Mouse (Mus musculus): Measurements from ENCODE around the gene Slc6a5. TPM values are rescaled to one million over a fixed set of nuclear protein-coding genes. Genes with fewer than 3 reads are reported as not detected.
A peak's percentile ranks its signal among the peaks of the same experiment; 100 is the strongest.

The Slc6a5 gene
- total and polyA plus RNA-seq, 2 experiments from 2014 or later = 0.10 TPM; not detected in 1

DNA sequence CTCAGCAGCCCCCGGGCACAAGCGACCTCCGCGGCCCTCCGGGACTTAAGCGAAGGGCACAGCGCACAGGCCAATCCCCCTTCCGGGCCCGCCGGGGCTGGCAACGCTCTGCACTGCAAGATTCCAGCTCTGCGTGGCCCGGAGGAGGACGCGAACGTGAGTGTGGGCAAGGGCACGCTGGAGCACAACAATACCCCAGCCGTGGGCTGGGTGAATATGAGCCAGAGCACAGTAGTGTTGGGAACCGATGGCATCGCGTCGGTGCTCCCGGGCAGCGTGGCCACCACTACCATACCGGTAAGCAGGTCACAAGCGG lies 2.0 kb downstream of the Slc6a5 start:
- Histone ChIP-seq H3K27me3 (ENCODE audit: insufficient read depth, low read length) (peaks cover 72% of the 10 kb centered on the region), H3K4me2 (ENCODE audit: low read depth) (no peak overlapping the region; the same call in 1 of the 2 replicates), H3K9ac (no peak overlapping the region), H3K4me1 (ENCODE audit: insufficient read depth) (no peaks in the 10 kb centered on the region), H3K4me3 (ENCODE audit: low read depth, low read length) (no peak overlapping the region), H3K9me3 (ENCODE audit: low read length) (no peaks in the 10 kb centered on the region), H3K36me3 (ENCODE audit: insufficient read depth) (no peaks in the 10 kb centered on the region), H3K27ac (ENCODE audit: low read depth, low read length) (no peak overlapping the region)
- TF ChIP-seq CTCF (IDR thresholded peaks at IDR 0.05; ENCODE audit: low read depth) = no peak
- under 1% methylated on average over 26 of the region's 26 CpGs for WGBS
- ATAC-seq (peak; percentile 17; the same call in 1 of the 2 replicates), DNase-seq (peak; percentile 32)

DNA sequence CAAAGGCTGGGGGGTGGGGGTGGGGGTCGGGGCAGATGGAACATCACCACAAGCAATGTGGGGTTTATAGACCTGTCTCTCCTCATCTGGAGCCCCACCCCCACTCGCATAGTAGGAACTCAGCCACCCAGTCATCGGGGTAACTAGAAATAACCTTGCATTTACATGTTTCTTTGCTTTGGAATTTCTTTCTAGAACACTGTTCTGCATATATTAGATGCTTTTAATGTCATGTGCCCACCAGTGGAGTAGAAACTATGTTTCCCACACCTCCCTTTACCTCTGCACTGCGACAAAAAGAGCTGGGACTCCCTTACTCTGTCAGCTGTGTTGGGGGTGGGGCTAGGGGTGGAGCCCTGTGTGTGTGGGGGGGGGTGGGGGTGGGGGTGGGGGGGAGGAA lies 3.2 kb downstream of the Slc6a5 start:
- DNase-seq (no peak), ATAC-seq (no peak)
- Histone ChIP-seq H3K4me2 (ENCODE audit: low read depth) (no peak overlapping the region), H3K9me3 (ENCODE audit: low read length) (no peaks in the 10 kb centered on the region), H3K9ac (no peak overlapping the region), H3K27ac (ENCODE audit: low read depth, low read length) (no peak overlapping the region), H3K4me3 (ENCODE audit: low read depth, low read length) (no peak overlapping the region), H3K36me3 (ENCODE audit: insufficient read depth) (no peaks in the 10 kb centered on the region), H3K4me1 (ENCODE audit: insufficient read depth) (no peaks in the 10 kb centered on the region), H3K27me3 (ENCODE audit: insufficient read depth, low read length) (peaks cover 69% of the 10 kb centered on the region)
- TF ChIP-seq CTCF (IDR thresholded peaks at IDR 0.05; ENCODE audit: low read depth) = no peak
- WGBS = 6% methylated on average over 4 of the region's 4 CpGs

DNA sequence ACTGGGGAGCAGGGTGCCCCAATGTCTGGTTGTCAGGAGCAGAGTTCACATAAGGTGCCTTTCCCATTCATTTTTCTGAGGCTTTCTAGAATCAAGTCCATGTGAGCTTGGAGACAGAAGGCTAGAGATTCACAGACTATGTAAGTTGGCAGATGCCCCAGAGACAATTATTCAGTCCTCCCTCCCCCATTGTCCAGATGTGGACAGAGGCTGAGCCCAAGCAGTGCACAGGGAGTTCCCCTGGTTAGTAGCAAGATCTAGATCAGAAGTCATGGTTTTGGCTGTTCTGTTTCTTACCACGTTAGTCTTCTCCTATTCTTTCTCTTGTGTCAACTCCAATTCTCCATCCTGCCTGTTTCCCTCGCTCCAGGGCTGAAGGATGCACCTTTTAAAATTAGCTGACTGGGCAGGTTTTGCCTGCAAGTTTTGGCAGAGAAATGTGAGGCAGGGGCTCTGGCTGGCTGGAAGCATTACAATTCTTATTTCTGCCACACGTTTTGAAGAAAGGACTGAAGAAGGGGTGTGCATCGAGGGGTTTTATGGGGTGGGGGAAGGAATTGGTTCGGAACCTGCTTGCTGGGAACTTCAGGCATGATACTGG lies 3.9 kb downstream of the Slc6a5 start:
- H3K9ac ChIP-seq = no peak overlapping the region

DNA sequence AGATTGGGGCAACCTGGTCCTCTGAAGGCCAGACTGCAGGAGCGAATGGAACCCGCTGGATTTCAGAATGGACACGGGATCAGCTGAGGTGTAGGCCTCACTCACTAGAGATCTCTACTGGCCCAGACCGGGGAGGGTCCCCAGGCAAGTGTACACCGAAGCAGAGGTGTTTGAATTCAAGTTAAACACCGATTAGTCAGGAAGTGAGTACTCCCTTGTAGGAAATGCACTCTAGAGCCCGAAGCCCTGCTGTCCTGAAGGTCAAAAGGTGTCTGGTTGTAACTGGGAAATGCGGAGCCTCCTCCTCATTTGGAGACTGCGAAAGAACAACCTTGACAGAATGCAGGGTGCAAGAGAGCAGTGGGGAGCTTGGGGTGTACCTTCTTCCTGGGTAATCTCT lies 5.0 kb downstream of the Slc6a5 start:
- 5% methylated on average over 9 of the region's 9 CpGs for WGBS
- no peaks in the 10 kb centered on the region for H3K9me3 ChIP-seq (ENCODE audit: low read length)
- H3K9ac ChIP-seq = no peak overlapping the region
- H3K4me2 ChIP-seq (ENCODE audit: low read depth) = no peak overlapping the region
- ATAC-seq = no peak
- H3K27ac ChIP-seq (ENCODE audit: low read depth, low read length) = no peak overlapping the region
- no peaks in the 10 kb centered on the region for H3K4me1 ChIP-seq (ENCODE audit: insufficient read depth)
- no peak overlapping the region for H3K4me3 ChIP-seq (ENCODE audit: low read depth, low read length)
- TF ChIP-seq CTCF (IDR thresholded peaks at IDR 0.05; ENCODE audit: low read depth) = no peak
- no peak for DNase-seq
- peaks cover 59% of the 10 kb centered on the region for H3K27me3 ChIP-seq (ENCODE audit: insufficient read depth, low read length)
- no peaks in the 10 kb centered on the region for H3K36me3 ChIP-seq (ENCODE audit: insufficient read depth)

More for the DNA sequence above, 3.9 kb downstream of the Slc6a5 start:
- no peaks in the 10 kb centered on the region for H3K9me3 ChIP-seq (ENCODE audit: low read length)
- H3K36me3 ChIP-seq (ENCODE audit: insufficient read depth) = no peaks in the 10 kb centered on the region
- DNase-seq (no peak), ATAC-seq (no peak)
- no peak overlapping the region for H3K4me2 ChIP-seq (ENCODE audit: low read depth)
- peaks cover 65% of the 10 kb centered on the region for H3K27me3 ChIP-seq (ENCODE audit: insufficient read depth, low read length)
- H3K27ac ChIP-seq (ENCODE audit: low read depth, low read length) = no peak overlapping the region
- TF ChIP-seq CTCF (IDR thresholded peaks at IDR 0.05; ENCODE audit: low read depth) = no peak
- WGBS = 4% methylated on average over 5 of the region's 5 CpGs
- H3K4me1 ChIP-seq (ENCODE audit: insufficient read depth) = no peaks in the 10 kb centered on the region
- no peak overlapping the region for H3K4me3 ChIP-seq (ENCODE audit: low read depth, low read length)

DNA sequence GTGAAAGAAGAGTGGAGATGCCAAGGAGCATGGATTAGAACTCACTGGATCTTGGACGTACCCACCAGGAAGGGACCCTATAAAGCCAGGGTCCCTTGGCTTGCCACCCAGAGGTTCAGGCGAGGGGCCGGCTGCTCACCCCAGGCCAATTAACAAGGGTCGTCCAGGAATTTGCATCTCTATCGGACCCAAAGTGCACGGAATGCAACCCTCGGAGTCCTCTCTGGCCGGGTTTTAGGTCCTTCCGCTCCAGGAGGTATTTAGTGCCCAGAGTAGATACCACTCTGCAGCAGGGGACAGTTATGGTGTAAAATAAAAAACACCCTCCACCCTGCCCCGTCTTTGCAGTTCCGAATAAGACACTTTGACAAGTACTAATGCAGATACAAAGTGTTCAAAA lies 5.5 kb downstream of the Slc6a5 start:
- 3% methylated on average over 11 of the region's 11 CpGs for WGBS
- DNase-seq (no peak), ATAC-seq (no peak)
- no peak for TF ChIP-seq CTCF (IDR thresholded peaks at IDR 0.05; ENCODE audit: low read depth)
- H3K27me3 ChIP-seq (ENCODE audit: insufficient read depth, low read length) = peaks cover 59% of the 10 kb centered on the region
- no peaks in the 10 kb centered on the region for H3K36me3 ChIP-seq (ENCODE audit: insufficient read depth)
- H3K4me2 ChIP-seq (ENCODE audit: low read depth) = no peak overlapping the region
- no peaks in the 10 kb centered on the region for H3K9me3 ChIP-seq (ENCODE audit: low read length)
- H3K4me3 ChIP-seq (ENCODE audit: low read depth, low read length) = no peak overlapping the region
- H3K27ac ChIP-seq (ENCODE audit: low read depth, low read length) = no peak overlapping the region
- H3K4me1 ChIP-seq (ENCODE audit: insufficient read depth) = no peaks in the 10 kb centered on the region
- no peak overlapping the region for H3K9ac ChIP-seq

DNA sequence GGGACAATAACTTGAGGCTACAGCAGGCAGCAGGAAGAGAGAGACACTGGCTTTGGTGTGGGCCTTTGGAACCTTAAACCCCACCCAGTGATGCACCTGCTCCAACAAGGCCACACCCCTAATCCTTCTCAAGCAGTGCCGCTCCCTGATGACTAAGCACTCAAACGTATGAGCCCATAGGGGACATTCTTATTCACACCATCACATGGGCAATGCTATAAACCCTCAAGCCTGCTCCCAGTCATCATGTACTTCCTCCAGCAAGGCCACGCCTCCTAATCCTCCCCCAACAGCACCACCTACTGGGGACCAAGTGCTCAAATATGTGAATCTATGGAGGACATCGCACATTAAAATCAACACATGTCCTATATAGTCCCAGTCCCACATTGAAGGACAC lies 9.5 kb downstream of the Slc6a5 start:
- ATAC-seq (no peak), DNase-seq (no peak)
- 88% methylated on average over 4 of the region's 4 CpGs for WGBS
- H3K4me3 ChIP-seq (ENCODE audit: low read depth, low read length) = no peak overlapping the region
- peaks cover 41% of the 10 kb centered on the region for H3K27me3 ChIP-seq (ENCODE audit: insufficient read depth, low read length)
- TF ChIP-seq CTCF (IDR thresholded peaks at IDR 0.05; ENCODE audit: low read depth) = no peak
- H3K4me1 ChIP-seq (ENCODE audit: insufficient read depth) = peaks cover 5% of the 10 kb centered on the region
- no peaks in the 10 kb centered on the region for H3K9me3 ChIP-seq (ENCODE audit: low read length)
- H3K4me2 ChIP-seq (ENCODE audit: low read depth) = no peak overlapping the region
- H3K27ac ChIP-seq (ENCODE audit: low read depth, low read length) = no peak overlapping the region
- H3K9ac ChIP-seq = no peak overlapping the region
- no peaks in the 10 kb centered on the region for H3K36me3 ChIP-seq (ENCODE audit: insufficient read depth)

DNA sequence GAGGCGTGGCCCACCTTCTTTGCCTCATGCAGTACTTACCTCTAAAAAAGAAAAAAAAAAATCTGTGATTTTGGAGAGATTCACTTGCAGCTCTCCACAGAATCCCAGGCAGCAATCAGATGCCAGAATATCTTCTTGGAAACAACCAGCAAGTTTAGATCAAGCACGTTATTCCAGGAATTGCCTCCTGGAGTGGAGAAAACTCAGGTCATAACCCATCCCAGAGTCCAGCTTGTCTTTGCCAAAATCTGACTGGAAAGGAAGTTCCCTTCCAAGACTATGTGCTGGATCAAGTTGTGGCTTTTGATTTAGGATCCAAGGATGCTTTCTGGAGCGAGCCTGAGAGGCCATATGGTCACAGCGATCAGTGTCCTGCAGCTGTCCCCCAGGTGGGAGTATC lies 10.8 kb downstream of the Slc6a5 start:
- Histone ChIP-seq H3K9me3 (ENCODE audit: low read length) (no peaks in the 10 kb centered on the region), H3K9ac (no peak overlapping the region), H3K4me1 (ENCODE audit: insufficient read depth) (peaks cover 5% of the 10 kb centered on the region), H3K27me3 (ENCODE audit: insufficient read depth, low read length) (peaks cover 37% of the 10 kb centered on the region), H3K27ac (ENCODE audit: low read depth, low read length) (no peak overlapping the region), H3K4me3 (ENCODE audit: low read depth, low read length) (no peak overlapping the region), H3K36me3 (ENCODE audit: insufficient read depth) (no peaks in the 10 kb centered on the region), H3K4me2 (ENCODE audit: low read depth) (no peak overlapping the region)
- ATAC-seq (no peak), DNase-seq (no peak)
- 77% methylated on average over 4 of the region's 4 CpGs for WGBS
- no peak for TF ChIP-seq CTCF (IDR thresholded peaks at IDR 0.05; ENCODE audit: low read depth)

All from forebrain, postnatal 0 days (tissue).